Mouse (Mus musculus) left cerebral cortex, adult 11 months (tissue): ENCODE measurements around the gene Rasal1.

Experiments
- DNase-seq: peaks from one replicate; pipeline ENCODE4 v3.0.0; 2022; ENCODE audit warnings: low spot score

Gene Rasal1

GRCm38 (mm10) chr5:120696057-120696743 lies 47.6 kb downstream of the Rasal1 start:
- DNase-seq, result no peak

- DNase-seq, result no peak
Observed at GRCm38 (mm10) chr5:120696865-120697264, 48.3 kb downstream of the Rasal1 start.

- DNase-seq, result no peak
Observed at GRCm38 (mm10) chr5:120698181-120698580, 49.6 kb downstream of the Rasal1 start.

DNA sequence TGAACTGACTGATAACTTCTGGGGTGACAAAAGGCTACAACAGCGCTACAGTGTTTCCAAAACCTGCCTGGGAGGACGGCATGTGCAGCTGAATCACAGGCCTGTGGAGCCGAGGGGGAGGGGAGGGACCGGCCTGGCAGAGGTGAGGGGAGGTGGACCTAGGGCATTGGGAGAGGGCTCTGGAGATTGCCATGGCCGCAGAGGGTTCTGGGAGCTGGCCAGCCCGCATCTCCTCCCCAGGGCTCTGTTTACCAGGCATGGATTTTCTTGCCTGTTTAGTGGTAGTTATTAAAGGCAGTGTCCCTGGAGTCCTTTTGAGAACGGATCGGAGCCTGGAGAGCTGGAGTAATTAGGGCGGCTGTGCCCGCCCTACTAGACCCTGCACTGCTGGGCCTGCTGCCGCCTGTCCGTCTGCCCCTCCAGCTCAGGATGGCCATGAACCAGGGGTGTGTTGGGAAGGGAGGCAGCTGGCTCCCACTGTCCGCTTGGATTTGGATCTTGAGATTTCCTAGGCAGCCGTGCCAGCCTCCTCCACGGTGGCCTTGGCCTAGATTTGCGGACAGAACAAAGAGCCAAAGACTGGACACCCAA lies 50.3 kb downstream of the Rasal1 start:
- no peak for DNase-seq

DNA sequence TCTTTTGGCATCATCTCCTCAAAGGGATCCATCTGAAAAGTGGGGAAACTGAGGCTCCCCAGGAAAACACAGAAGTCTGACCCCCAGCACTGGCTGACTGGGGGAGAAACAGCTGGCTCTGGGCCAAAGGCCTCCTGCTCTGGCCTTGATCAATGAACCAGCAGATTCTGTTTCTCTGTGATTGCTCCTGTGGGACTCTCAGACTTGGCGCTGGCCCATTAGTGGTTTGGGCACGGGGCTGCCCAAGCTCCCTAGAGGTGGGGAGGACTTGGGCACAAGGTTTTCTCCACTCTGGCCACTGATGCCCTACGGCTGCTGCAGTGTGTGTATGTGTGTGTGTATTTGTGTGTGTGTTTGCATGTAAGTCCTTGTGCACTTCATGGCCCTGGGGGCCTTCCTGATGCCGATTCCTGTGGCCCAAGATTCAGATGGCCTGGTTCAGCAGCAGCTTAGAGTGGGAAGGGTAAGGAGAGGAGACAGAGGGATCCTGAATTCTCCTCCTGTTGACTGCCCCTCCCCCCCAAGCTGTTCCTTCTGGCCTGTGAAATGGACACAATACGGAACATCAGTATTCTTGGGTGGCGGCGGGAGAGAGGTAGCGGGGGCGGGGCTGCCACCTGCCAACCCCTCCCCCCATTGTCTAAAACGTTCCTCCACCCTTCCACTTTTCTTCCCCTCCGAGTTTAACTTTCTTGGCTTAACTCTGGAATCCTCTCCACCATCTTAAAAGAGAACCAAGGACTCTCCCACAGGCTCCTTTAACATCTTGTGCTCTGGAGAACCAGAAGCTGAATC lies 52.6 kb downstream of the Rasal1 start:
- no peak for DNase-seq

DNA sequence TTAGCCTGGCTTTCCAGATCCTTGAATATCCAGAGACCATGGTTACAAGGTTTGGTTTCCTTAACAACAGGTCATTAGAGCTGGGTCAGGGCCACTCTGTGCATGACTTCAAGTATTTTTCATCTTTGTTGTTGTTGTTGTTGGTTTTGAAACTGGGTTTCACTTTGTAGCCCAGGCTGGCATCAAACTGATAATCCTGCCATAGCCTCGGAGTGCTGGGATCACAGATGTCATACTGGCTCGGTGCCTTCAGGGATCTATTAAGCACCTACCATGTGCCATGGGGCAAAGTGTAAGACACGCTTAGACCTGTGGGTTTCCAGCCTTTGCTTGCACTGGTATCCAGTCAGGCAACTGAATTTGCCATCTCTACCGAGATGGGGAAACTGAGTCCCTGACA lies 53.8 kb downstream of the Rasal1 start:
- DNase-seq, result no peak

DNA sequence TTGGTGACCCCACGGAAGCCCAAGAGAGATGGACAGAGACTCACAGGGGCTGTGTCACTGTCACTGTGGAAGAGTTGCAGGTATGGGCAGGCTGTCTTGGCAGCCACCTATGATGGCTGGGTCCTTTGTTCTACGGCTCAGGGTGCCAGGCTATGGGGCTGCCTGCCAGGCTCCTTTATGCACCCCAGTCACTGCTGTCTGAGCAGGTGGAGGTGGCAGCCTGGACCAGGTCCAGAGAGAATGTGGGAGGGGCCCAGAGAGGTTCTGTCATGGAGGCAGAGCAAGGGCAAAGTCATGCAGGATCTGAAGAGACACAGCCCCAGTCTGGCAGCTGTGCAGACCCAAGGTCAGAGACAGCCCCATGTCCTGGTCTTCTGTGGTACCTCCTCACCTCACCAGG lies 54.4 kb downstream of the Rasal1 start:
- DNase-seq, result no peak

DNA sequence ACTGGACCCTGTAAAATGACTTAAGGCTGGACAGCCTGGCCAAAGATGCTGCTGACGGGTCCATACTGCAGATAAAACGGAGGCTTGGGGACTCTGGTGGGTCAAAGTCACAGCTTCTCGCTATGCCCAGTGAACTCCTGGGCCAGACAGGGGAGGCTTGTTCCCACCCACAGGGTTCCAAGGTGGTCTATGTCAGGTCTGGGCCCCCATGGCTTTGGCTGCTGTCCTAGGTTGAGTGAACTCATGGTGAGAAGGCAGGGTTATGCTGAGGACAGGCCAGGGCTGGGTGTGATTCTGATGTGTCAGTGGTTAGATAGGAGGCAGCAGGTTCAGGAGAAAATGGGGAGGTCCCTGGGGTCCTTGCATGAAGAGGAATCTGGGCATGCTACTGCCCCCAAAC lies 55.0 kb downstream of the Rasal1 start:
- DNase-seq, result no peak

GRCm38 (mm10) chr5:120704421-120704820 lies 55.8 kb downstream of the Rasal1 start:
- no peak for DNase-seq

DNA sequence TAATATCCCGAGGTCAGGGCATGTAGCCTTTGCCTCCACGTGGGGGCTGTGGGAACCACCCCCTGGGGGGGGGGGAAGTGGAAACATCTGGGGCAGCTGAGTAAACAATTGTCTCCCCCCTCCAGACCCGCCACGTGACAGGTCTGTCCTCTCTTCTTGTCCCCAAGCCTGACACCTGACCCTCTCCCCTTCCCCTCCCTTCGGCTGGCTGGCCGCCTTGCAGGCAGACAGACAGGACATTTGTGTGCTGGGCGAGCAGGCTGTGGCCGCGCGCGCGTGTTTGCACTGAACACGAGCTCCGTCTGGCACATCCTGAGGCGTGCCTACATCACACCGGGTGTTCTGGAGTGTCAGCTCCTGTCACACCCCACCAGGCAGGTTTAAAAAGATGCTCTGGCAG lies 57.9 kb downstream of the Rasal1 start:
- DNase-seq, result no peak

DNA sequence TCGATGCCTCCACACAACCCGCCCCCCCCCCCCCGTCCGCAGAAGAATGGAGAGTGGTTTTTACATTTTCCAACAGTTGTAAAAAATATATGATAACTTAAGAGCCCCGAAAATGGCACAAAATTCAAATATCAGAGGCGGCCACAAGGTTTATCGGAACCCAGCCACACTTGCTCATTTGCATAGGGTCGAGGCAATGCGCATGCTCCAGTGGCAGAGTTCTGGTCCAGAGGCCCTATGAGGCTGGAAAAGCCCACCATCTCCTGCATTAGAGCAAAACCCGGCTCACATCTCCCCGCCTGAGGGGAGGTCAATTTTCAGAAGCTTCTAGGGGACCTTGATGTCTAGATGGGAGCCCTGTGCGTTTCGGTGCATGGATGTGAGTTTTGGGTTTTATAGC lies 58.4 kb downstream of the Rasal1 start:
- DNase-seq, result no peak

GRCm38 (mm10) chr5:120710161-120710825 lies 61.7 kb downstream of the Rasal1 start:
- DNase-seq, result no peak

GRCm38 (mm10) chr5:120710826-120711248 lies 62.2 kb downstream of the Rasal1 start:
- no peak for DNase-seq

DNA sequence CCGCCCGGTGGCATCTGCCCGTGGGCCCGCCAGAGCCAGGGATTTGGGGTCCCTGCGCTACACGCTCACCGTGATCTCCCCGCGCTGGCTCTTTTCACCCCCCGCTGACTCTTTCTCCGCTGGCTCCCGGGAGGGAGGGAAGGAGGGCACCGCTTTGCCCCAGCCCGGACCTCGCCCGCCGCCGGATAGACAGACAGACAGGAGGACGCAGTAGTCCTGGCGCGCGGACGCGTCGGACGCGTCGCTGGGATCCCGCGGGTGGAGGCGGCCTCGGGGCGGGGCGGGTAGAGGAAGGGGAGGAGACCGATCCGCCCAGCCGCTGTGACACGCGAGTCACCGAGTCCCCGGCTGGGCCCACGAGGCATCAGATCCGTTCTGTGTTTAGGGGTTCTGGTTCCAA lies 62.8 kb downstream of the Rasal1 start:
- DNase-seq, result peak; percentile 61

DNA sequence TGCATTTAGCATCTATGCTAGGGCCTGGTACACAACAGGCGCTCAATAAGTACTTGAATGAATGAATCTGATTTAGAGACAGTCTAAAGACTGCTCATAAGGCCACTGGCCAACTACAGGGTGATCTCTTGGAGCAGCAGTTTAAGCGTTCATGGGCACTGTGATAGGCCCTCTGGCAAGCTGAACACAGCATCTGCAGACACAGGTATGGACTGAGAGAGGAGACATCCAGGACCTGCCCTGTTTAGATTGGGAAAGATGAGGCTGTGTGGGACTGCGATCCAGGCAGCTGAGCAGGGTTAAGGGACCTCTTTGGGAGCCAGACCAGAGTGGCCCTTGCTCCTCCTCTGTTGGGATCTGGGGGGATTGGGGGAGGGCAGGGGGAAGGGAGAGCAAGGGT lies 63.2 kb downstream of the Rasal1 start, which contains the start of gene Dtx1:
Dtx1 (minus strand) TSS at position 101 of the 400 bp plus-strand sequence.
- DNase-seq, result no peak

DNA sequence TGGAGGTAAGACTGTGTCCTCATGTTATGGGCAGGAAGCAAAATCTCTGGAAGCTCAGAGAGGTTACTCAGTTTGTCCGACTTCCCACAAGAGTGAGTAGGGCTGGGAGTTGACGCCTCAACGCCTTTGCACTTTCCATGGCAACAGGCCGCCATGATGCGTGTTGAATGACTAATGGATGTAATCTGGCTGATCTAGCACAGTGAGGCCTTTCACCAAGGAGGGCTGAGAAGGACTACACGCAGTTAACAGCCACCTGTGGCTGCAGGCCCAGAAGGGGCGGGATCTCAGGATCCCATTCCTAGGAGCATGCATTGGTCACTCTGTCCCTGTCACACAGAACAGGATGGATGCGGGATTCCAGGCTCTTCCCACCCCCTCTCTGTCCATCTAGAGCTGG lies 64.1 kb downstream of the Rasal1 start:
- no peak for DNase-seq

DNA sequence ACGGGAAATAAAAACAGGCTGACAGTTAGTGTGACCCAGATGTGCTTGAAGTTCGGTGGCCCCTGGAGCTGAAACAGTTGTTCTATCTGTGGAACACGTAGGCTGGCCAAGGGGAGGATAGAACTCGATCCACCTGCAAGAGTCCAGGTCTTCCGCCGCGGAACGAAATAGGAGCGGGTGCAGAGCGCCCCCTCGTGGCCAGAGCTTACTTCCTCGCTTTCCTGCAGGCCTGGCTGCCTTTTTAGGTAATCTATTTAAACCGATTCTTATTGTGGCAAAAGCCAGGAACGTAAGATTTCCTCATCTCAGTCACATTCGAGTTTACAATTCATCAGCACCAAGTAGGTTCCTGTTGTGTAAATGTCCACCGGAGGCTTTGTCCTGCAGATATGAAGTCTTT lies 65.7 kb downstream of the Rasal1 start:
- no peak for DNase-seq

- no peak for DNase-seq
Observed at GRCm38 (mm10) chr5:120717136-120717535, 68.5 kb downstream of the Rasal1 start.

GRCm38 (mm10) chr5:120718600-120719378 lies 70.2 kb downstream of the Rasal1 start:
- no peak for DNase-seq

- DNase-seq, result no peak
Observed at GRCm38 (mm10) chr5:120721005-120721404, 72.4 kb downstream of the Rasal1 start.

GRCm38 (mm10) chr5:120725811-120726455 lies 77.3 kb downstream of the Rasal1 start:
- no peak for DNase-seq
